Mouse (Mus musculus): ENCODE measurements around the gene Mbnl2. TPM values are rescaled to one million over a fixed set of nuclear protein-coding genes. Genes with fewer than 3 reads are reported as not detected.

Gene Mbnl2
- total and polyA plus RNA-seq, 3 experiments: 23.8 to 28.9 (median 23.9) TPM

DNA sequence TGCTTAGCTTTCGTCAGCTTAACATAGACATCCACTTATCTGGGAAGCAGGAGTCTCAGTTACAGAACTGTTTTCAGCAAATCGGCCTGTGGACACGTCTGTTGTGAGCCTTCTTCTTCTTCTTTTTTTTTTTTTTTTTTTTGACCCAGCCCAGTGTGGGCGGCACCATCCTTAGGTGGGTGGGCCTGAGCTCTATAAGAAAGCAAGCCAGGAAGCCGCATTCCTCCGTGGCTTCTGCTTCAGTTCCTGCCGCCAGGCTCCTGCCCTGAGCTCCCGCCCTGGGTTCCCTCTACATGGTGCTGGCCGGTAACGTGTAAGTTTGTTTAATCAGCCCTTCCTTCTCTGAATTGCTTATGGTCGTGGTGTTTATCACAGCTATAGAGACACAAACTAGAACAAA lies 30.8 kb downstream of the Mbnl2 start:
- in situ Hi-C loops (cut with MboI; ENCODE audit: low pct_ligation_motif_present, low pct_unique_long_range_greater_than_20kb, low sequenced_read_pairs): no loop called here
- TF ChIP-seq NRF1 (IDR thresholded peaks at IDR 0.05; ENCODE audit: low read depth, low read length) (no peak), TBP (conservative IDR thresholded peaks at IDR 0.05; ENCODE audit: low read depth, low read length) (peak; percentile 76), MAX (IDR thresholded peaks at IDR 0.05; ENCODE audit: low read length) (peak; percentile 33; the same call in 1 of the 2 replicates), POLR2A (IDR thresholded peaks at IDR 0.05; ENCODE audit: low read depth, low read length) (peak; percentile 79), ZC3H11A (IDR thresholded peaks at IDR 0.05; ENCODE audit: low read depth, low read length) (no peak), ZNF384 (IDR thresholded peaks at IDR 0.05; ENCODE audit: low read depth, low read length) (peak; percentile 95), ELF1 (IDR thresholded peaks at IDR 0.05; ENCODE audit: low read depth, low read length) (peak; percentile 37; the same call in 1 of the 2 replicates), MXI1 (IDR thresholded peaks at IDR 0.05; ENCODE audit: low read depth, low read length) (no peak), NELFE (IDR thresholded peaks at IDR 0.05; ENCODE audit: low read depth, low read length) (peak; percentile 34; the same call in 1 of the 2 replicates)
- H3K27ac ChIP-seq (ENCODE audit: insufficient read depth, low read depth): no peak overlapping the region
- H3K9ac ChIP-seq (ENCODE audit: insufficient read depth, low read depth): no peak overlapping the region
- H3K27me3 ChIP-seq (replicated peaks): no peaks in the 10 kb centered on the region
- peak overlapping the region in 1 of 3 experiments; percentile 35 for H3K4me3 ChIP-seq (replicated peaks in 1 of 3; ENCODE audit: low read depth in 2 of 3, low read length in 2 of 3, poor library complexity in 1 of 3)
- H3K79me2 ChIP-seq (replicated peaks; ENCODE audit: control insufficient read depth, extremely low read depth, insufficient read depth, poor library complexity, severe bottlenecking): peaks cover 24% of the 10 kb centered on the region
- DNase-seq (ENCODE audit: extremely low read depth): peak; percentile 58
- H3K9me3 ChIP-seq (replicated peaks; ENCODE audit: low read length): no peaks in the 10 kb centered on the region
- peaks cover 5 to 68% of the 10 kb centered on the region in 2 experiments; a peak in 3 of 4 replicates for H3K4me1 ChIP-seq (ENCODE audit: control insufficient read depth in 1 of 2, insufficient read depth in 2 of 2)
- peak overlapping the region; percentile 43; the same call in 1 of the 2 replicates for H3K4me2 ChIP-seq (ENCODE audit: insufficient read depth, low read depth, poor library complexity, severe bottlenecking)
- dilution Hi-C loops (cut with MboI; ENCODE audit: extremely low pct_ligation_motif_present, extremely low pct_unique_long_range_greater_than_20kb, low sequenced_read_pairs): no loop called here
- H3K36me3 ChIP-seq (replicated peaks in 1 of 2; ENCODE audit: control insufficient read depth in 1 of 2, insufficient read depth in 1 of 2, low read length in 1 of 2): peaks cover 8 to 32% of the 10 kb centered on the region in 2 experiments

- in situ Hi-C loops (cut with MboI; ENCODE audit: low pct_ligation_motif_present, low pct_unique_long_range_greater_than_20kb, low sequenced_read_pairs): no loop called here
- H3K9me3 ChIP-seq (replicated peaks; ENCODE audit: low read length): no peaks in the 10 kb centered on the region
- peak overlapping the region; percentile 46; the same call in 1 of the 2 replicates for H3K4me2 ChIP-seq (ENCODE audit: insufficient read depth, low read depth, poor library complexity, severe bottlenecking)
- DNase-seq (ENCODE audit: extremely low read depth): no peak
- H3K4me1 ChIP-seq (ENCODE audit: control insufficient read depth in 1 of 2, insufficient read depth in 2 of 2): peaks cover 11 to 74% of the 10 kb centered on the region in 2 experiments
- H3K27me3 ChIP-seq (replicated peaks): no peaks in the 10 kb centered on the region
- dilution Hi-C loops (cut with MboI; ENCODE audit: extremely low pct_ligation_motif_present, extremely low pct_unique_long_range_greater_than_20kb, low sequenced_read_pairs): no loop called here
- 0 out of 2 replicates have a peak overlapping the region, but pooled peaks have one; percentile 2 for H3K27ac ChIP-seq (ENCODE audit: insufficient read depth, low read depth)
- peaks cover 23% of the 10 kb centered on the region for H3K79me2 ChIP-seq (replicated peaks; ENCODE audit: control insufficient read depth, extremely low read depth, insufficient read depth, poor library complexity, severe bottlenecking)
- TF ChIP-seq NELFE (IDR thresholded peaks at IDR 0.05; ENCODE audit: low read depth, low read length): no peak
- TF ChIP-seq USF2 (conservative IDR thresholded peaks at IDR 0.05; ENCODE audit: low read depth, low read length): no peak
- no peak for TF ChIP-seq ZKSCAN1 (IDR thresholded peaks at IDR 0.05; ENCODE audit: borderline replicate concordance, low read depth, low read length)
- TF ChIP-seq USF1 (IDR thresholded peaks at IDR 0.05; ENCODE audit: low read depth, low read length): no peak
- TF ChIP-seq MAZ (IDR thresholded peaks at IDR 0.05; ENCODE audit: low read depth, low read length): no peak
- no peak for TF ChIP-seq MAX (IDR thresholded peaks at IDR 0.05; ENCODE audit: low read length)
- peak overlapping the region; percentile 29 for H3K9ac ChIP-seq (ENCODE audit: insufficient read depth, low read depth)
- H3K36me3 ChIP-seq (replicated peaks in 1 of 2; ENCODE audit: control insufficient read depth in 1 of 2, insufficient read depth in 1 of 2, low read length in 1 of 2): peaks cover 8 to 39% of the 10 kb centered on the region in 2 experiments
- H3K4me3 ChIP-seq (replicated peaks in 1 of 3; ENCODE audit: low read depth in 2 of 3, low read length in 2 of 3, poor library complexity in 1 of 3): peak overlapping the region in 1 of 3 experiments; percentile 35
These were observed 31.9 kb downstream of the Mbnl2 start for GRCm38 (mm10) chr14:120307356-120307755.

DNA sequence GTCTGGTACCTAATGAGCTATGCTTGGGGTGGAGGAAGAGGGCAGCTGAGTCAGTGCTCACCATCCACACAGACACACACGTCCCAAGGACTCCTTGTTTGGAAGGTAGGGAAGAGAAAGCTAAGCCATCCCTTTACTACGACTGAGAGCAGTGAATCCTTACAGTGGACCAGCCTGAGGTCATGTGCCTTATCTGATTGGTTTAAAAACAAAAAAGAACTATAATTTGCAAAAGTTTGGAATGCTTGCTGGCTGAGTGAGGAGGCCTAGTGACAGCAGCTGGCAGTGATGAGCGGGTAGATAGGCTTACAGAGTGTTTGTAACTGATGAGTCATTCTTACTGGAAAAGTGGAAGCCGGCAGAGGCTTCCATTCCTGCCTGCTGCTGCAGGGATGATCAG lies 32.5 kb downstream of the Mbnl2 start:
- Histone ChIP-seq H3K9me3 (replicated peaks; ENCODE audit: low read length) (no peaks in the 10 kb centered on the region), H3K4me3 (replicated peaks in 1 of 3; ENCODE audit: low read depth in 2 of 3, low read length in 2 of 3, poor library complexity in 1 of 3) (no peak overlapping the region), H3K36me3 (replicated peaks in 1 of 2; ENCODE audit: control insufficient read depth in 1 of 2, insufficient read depth in 1 of 2, low read length in 1 of 2) (peaks cover 8 to 42% of the 10 kb centered on the region in 2 experiments), H3K9ac (ENCODE audit: insufficient read depth, low read depth) (no peak overlapping the region), H3K4me1 (ENCODE audit: control insufficient read depth in 1 of 2, insufficient read depth in 2 of 2) (peaks cover 11 to 76% of the 10 kb centered on the region in 2 experiments), H3K79me2 (replicated peaks; ENCODE audit: control insufficient read depth, extremely low read depth, insufficient read depth, poor library complexity, severe bottlenecking) (peaks cover 26% of the 10 kb centered on the region), H3K4me2 (ENCODE audit: insufficient read depth, low read depth, poor library complexity, severe bottlenecking) (no peak overlapping the region), H3K27me3 (replicated peaks) (no peaks in the 10 kb centered on the region), H3K27ac (ENCODE audit: insufficient read depth, low read depth) (no peak overlapping the region)
- TF ChIP-seq ZNF384 (IDR thresholded peaks at IDR 0.05; ENCODE audit: low read depth, low read length) (no peak), ZC3H11A (IDR thresholded peaks at IDR 0.05; ENCODE audit: low read depth, low read length) (no peak), ETS1 (conservative IDR thresholded peaks at IDR 0.05; ENCODE audit: low read depth, low read length) (no peak)
- DNase-seq (ENCODE audit: extremely low read depth): no peak
- in situ Hi-C loops (cut with MboI; ENCODE audit: low pct_ligation_motif_present, low pct_unique_long_range_greater_than_20kb, low sequenced_read_pairs) (no loop called here), dilution Hi-C loops (cut with MboI; ENCODE audit: extremely low pct_ligation_motif_present, extremely low pct_unique_long_range_greater_than_20kb, low sequenced_read_pairs) (no loop called here)

Data from CH12.LX (cell line).